Mouse (Mus musculus) myocyte (in vitro differentiated cells): ENCODE data around the gene Cers3.

Experiments
- CEBPB ChIP-seq: IDR thresholded peaks from 2 replicates; pipeline ENCODE4 v1.6.1; 2011; ENCODE audit warnings: mild to moderate bottlenecking, moderate library complexity; ENCODE audit not compliant: poor library complexity, insufficient read depth, severe bottlenecking
- E2F4 ChIP-seq: IDR thresholded peaks from one replicate; pipeline ENCODE4 v1.6.1; 2011; ENCODE audit warnings: mild to moderate bottlenecking, control low read depth, moderate library complexity; ENCODE audit not compliant: insufficient read depth
- MAX ChIP-seq: IDR thresholded peaks from one replicate; pipeline ENCODE4 v1.6.1; 2011; ENCODE audit warnings: low read depth, mild to moderate bottlenecking, control low read depth
- MYOD1 ChIP-seq, 3 experiments: IDR thresholded peaks; one replicate each; pipeline ENCODE4 v1.6.1; 2011; ENCODE audit warnings: control low read depth in 2 of 3, low read depth in 2 of 3, mild to moderate bottlenecking in 2 of 3, moderate library complexity in 1 of 3; ENCODE audit not compliant: insufficient read length in 2 of 3, control insufficient read depth in 1 of 3
- MYOG ChIP-seq, 3 experiments: IDR thresholded peaks; one replicate each; pipeline ENCODE4 v1.6.1; 2011; ENCODE audit warnings: control low read depth in 2 of 3, low read depth in 2 of 3, mild to moderate bottlenecking in 2 of 3; ENCODE audit not compliant: insufficient read length in 2 of 3, control insufficient read depth in 1 of 3, insufficient read depth in 1 of 3
- POLR2A ChIP-seq: IDR thresholded peaks from one replicate; pipeline ENCODE4 v1.6.1; 2011; ENCODE audit warnings: low read depth, mild to moderate bottlenecking, control low read depth, moderate library complexity; ENCODE audit not compliant: insufficient read length
- POLR2AphosphoS2 ChIP-seq: IDR thresholded peaks from one replicate; pipeline ENCODE4 v1.6.1; 2011; ENCODE audit warnings: low read depth, control low read depth; ENCODE audit not compliant: insufficient read length
- SRF ChIP-seq: IDR thresholded peaks from one replicate; pipeline ENCODE4 v1.6.1; 2011; ENCODE audit warnings: low read depth; ENCODE audit not compliant: control insufficient read depth, insufficient read length
- TCF12 ChIP-seq: IDR thresholded peaks from one replicate; pipeline ENCODE4 v1.6.1; 2011; ENCODE audit warnings: mild to moderate bottlenecking, control low read depth; ENCODE audit not compliant: poor library complexity, insufficient read depth, severe bottlenecking
- USF1 ChIP-seq: IDR thresholded peaks from one replicate; pipeline ENCODE4 v1.6.1; 2011; ENCODE audit warnings: low read depth, mild to moderate bottlenecking, control low read depth, moderate library complexity

DNA sequence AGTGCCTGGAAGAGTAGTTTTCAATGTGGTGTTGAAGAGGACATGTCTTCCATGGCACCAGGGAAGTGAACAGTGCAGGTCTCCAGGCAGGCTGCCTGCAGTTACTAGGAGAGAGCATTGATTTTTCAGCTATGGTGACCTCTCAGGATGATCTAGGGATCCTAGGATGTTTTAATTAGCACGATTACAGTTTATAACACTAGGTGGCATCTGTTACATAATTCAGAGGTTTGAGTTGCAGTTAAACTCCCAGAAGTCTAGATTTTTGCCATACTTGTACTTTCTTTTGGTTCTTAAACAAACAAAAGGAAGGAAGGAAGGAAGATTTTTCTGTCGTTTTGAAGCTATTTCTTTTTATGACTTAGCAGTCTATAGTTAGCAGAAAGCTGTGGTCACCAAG, 32.1 kb upstream of the Cers3 start:
- TF ChIP-seq POLR2A (no peak), USF1 (no peak), MAX (no peak), TCF12 (no peak), E2F4 (no peak), POLR2AphosphoS2 (no peak), MYOD1 (IDR thresholded peaks at IDR 0.05; ENCODE audit: control insufficient read depth in 1 of 3, insufficient read length in 2 of 3, low read depth in 2 of 3) (no peak), CEBPB (no peak), SRF (no peak), MYOG (IDR thresholded peaks at IDR 0.05; ENCODE audit: control insufficient read depth in 1 of 3, insufficient read depth in 1 of 3, insufficient read length in 2 of 3, low read depth in 2 of 3) (no peak)
